Mouse (Mus musculus) erythroblast, embryonic 14.5 days (primary cell): ENCODE results near the gene Smyd2.

ENCODE experiments used
- GATA1 ChIP-seq: IDR thresholded peaks from 2 replicates; pipeline ENCODE4 v1.6.1; 2012; ENCODE audit warnings: low read length, inconsistent platforms, mixed read lengths
- TAL1 ChIP-seq: IDR thresholded peaks from 3 replicates; pipeline ENCODE4 v1.6.1; 2012; ENCODE audit warnings: low read length, inconsistent platforms, mixed read lengths

DNA sequence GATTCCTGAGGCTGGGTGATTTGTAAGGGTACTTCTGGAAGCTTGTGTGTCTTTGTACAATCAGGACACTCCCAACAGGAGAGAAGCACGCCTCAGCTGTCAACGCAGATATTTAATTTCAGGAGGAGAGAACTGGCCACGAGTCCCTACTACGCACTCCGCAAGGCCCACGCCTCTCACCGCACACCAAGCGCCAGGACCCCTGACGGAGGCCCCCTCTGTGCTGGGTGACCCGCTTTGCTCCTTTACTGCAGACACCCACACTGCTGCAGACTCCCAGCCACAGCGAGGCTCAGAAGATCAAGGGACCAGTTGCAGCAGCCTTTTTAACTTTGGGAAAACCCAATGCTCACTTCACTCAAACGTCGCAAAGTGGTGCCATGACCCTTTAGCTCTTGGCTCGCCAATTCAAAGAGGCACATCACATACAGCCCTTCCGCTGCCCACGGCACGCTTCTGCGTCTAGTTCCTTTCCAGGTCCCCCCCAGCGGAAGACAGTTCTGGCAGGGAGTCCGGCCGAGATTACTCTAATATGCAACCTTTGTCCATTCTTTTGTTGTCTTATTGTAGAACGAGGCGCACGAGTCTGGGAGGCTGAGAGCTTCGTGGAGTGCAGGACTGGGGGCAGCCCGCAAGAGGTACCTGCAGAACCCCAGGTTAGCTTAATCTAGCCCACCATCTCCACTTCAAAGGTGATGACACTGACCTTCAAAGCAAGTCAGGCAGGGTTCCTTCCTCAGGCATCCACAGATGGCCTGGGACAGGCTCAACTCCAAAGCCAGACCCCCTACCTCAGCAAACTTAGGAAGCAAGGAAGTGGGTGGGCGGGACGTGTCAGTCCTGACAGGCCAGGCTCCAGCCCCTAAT, 1.2 kb downstream of the Smyd2 start:
- no peak for TF ChIP-seq GATA1
- no peak for TF ChIP-seq TAL1
